Mouse (Mus musculus) cerebral cortex, adult 2 months (tissue): ENCODE results near the gene Cct3.

Experiments
- WGBS: fragments of 180-500 bp; shearing (Covaris S2); methylation state at CpG from one replicate; pipeline ENCODE4 v1.1.7; 2018; 5-methylcytosine and 5-hydroxymethylcytosine counted together

Cct3 gene

GRCm38 (mm10) chr3:88296561-88297318, at the start of gene Cct3, which contains the start of gene Tsacc:
TSS of gene Cct3 (plus strand) at chr3:88297116.
TSS of gene Tsacc (minus strand) at chr3:88296999.
- WGBS, result under 1% methylated on average over 44 of the region's 44 CpGs

GRCm38 (mm10) chr3:88247666-88248065, 49.2 kb upstream of the Cct3 start:
- WGBS, result 85% methylated on average over 9 of the region's 9 CpGs

DNA sequence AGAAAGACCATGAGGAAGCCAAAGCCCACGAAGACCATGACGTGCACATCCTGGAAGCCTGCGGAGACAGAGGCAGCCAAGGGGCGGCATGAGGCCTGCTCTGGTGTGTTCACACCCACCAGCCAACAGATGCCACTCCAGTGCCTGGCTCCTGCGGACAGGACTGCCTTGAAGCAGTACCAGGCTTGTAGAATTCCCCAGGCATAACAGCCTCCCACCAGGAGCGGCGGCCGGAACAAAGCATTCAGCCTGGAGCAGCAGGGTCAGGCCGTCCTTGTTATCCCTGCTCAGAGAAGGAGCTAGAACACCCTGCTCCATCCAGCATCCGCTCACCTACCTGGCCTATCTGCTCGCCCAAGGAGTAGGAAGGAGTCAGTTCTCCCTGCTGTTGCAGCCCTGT, 48.5 kb upstream of the Cct3 start:
- WGBS, result 83% methylated on average over 11 of the region's 11 CpGs

DNA sequence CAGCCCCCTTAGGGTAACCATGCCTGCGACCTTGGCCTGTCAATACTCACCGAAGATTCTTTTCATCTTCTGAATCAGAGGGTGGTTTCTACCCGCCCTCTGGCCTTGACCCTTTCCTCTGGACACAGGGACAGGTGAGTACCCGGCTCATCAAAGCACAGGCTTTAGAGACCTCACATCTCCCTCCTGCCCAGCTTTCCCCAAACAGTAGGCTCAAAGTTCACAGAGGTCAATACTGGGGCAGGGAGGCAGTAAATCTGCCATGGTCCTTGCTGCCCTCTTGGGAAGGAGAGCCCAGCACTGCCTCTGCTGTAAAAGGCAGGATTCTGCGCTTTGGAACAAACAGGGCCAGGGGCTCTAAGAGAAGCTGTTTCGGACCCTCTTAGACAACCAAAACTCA, 44.2 kb upstream of the Cct3 start:
- 90% methylated on average over 6 of the region's 6 CpGs for WGBS

GRCm38 (mm10) chr3:88254268-88254926, 42.5 kb upstream of the Cct3 start, which contains the start of gene Rhbg:
TSS of gene Rhbg (minus strand) at chr3:88254709.
- 7% methylated on average over 32 of the region's 34 CpGs for WGBS

DNA sequence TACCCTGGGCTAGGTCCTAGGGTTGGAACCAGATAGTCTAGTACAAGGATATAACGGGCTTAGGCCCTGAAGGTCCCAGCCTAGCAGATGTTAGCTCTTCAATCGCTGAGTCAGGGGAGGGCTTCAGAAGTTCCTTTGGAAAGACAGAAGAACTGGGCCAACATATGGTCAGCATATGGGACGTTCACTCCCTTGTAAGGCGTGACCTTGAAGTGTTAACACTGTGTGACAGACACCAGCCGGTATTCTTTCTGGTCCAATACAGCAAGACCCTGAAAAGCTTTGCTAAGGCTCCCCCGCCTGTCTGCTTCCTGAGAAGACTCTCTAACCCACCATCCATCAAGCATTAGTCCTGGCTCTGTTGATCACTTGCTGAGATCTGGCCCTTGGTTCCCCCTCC, 41.0 kb upstream of the Cct3 start:
- WGBS, result 83% methylated on average over 6 of the region's 6 CpGs

GRCm38 (mm10) chr3:88256382-88256781, 40.5 kb upstream of the Cct3 start:
- 85% methylated on average over 7 of the region's 7 CpGs for WGBS

- WGBS, result 80% methylated on average over 3 of the region's 3 CpGs
Observed at GRCm38 (mm10) chr3:88262346-88262745, 34.6 kb upstream of the Cct3 start.

DNA sequence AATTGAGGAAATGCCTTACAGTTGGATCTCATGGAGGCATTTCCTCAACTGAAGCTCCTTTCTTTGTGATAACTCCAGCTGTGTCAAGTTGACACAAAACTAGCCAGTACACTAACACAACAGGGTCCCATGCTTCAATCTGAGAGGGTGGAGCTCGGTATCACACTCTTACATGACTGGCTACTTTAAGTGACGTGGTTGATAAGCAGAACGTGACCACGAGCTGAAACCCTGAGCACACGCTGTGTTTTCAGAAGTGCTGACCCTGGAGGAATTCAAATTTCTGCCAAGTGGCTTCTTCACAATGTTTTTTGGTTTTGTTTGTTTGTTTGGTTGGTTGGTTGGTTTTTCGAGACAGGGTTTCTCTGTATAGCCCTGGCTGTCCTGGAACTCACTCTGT, 28.9 kb upstream of the Cct3 start:
- WGBS, result 81% methylated on average over 6 of the region's 6 CpGs

DNA sequence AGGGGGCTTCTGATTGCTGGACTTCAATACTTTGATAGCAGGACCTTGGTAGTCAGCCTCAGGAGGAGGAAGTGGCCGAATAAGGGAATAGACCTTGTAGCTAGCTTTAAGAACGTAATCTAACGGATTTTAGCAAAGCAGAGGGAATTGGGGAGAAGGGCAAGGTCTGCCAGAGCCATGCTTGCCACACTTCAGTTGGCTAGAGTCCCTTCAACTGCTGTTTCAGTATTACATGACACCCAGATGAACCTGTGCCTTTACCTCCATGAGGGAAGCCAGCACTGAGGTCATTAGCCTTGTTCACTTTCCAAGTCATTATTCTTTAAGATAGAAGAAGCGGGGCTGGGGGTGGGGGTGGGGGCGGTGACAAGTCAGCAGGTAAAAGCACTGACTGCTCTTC, 27.9 kb upstream of the Cct3 start:
- 93% methylated on average over 5 of the region's 5 CpGs for WGBS

GRCm38 (mm10) chr3:88271298-88271697, 25.6 kb upstream of the Cct3 start:
- WGBS, result 96% methylated on average over 2 of the region's 2 CpGs

DNA sequence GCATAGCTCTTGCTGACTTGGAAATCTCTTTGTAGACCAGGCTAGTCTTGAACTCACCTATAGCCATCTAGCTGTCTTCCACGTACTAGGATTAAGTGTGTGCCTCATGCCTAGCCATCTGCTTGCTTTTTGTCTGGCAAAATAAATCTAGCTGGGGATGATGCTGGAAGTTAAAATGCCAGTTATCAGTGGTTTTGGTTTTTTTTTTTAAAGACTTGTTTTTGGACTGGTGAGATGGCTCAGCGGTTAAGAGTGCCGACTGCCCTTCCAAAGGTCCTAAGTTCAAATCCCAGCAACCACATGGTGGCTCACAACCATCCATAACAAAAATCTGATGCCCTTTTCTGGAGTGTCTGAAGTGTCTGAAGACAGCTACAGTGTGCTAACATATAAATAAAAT, 25.1 kb upstream of the Cct3 start:
- WGBS, result 89% methylated on average over 3 of the region's 3 CpGs

DNA sequence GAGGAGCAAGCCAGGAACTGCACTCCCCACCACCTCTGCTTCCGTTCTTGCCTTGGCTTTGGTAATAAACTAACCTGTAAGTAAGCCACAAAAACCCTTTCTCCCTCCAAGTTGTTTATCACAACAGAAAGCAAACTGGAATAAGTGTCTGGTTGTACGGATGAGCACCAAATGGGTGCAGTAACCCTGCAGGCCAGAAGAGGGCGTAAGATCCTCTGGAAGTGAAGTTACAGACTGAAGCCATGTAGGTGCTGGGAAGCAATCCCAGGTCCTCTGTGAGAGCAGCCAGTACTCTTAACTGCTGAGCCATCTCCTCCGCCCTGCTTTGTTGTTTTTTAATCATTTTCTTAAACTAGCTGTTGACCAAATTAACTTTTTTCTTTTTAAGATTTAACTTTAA, 22.9 kb upstream of the Cct3 start:
- WGBS, result 95% methylated on average over 4 of the region's 4 CpGs

DNA sequence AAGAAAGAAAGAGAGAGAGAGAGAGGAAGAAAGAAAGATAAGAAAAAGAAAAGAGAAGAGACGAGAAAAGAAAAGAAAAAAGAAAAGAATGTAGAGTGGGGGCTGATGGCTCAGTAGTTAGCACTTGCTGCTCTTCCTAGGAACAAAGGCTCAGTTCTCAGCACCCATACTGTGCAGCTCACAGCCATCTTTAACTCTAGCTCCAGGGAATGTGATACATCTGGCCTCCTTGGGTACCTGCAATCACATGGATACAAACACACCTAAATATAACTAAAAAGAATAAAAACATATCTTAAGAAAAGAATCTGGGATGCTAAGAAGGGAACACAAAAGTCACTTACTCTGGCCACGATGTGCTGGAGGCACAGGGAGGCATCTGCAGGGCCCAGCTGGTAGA, 20.8 kb upstream of the Cct3 start:
- 81% methylated on average over 2 of the region's 2 CpGs for WGBS

DNA sequence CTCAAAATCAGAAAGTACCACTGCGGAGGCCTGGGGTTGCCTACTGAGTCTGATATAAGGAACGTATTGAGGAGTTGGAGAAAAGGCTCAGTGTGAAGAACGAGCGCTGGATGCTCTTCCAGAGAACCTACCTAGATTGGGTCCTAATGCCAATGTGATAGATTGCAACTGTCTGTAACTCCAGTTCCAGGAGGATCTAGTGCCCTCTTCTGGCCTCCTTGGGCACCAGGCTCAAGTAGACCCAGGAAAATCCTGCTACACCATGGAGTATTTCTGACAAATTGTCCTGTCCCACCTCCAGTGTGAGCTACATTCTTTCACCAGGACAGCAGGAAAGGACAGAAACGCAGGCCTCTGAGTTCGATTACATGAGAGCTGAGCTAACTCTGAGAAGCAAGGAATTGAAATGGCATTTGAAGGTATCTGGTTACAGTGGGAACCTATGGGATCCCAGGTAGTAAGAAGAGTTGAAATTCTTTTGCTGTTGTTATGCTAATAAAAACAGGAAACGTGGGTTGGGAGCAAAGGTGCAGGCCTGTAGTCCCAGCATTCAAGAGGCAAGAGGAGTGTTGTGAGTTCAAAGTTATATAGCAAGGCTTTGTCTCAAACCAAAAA, 20.3 kb upstream of the Cct3 start:
- WGBS, result 51% methylated on average over 7 of the region's 7 CpGs

- 94% methylated on average over 2 of the region's 2 CpGs for WGBS
Observed at GRCm38 (mm10) chr3:88280035-88280434, 16.9 kb upstream of the Cct3 start.

- WGBS, result 66% methylated on average over 11 of the region's 11 CpGs
Observed at GRCm38 (mm10) chr3:88281141-88281916, 15.6 kb upstream of the Cct3 start.

DNA sequence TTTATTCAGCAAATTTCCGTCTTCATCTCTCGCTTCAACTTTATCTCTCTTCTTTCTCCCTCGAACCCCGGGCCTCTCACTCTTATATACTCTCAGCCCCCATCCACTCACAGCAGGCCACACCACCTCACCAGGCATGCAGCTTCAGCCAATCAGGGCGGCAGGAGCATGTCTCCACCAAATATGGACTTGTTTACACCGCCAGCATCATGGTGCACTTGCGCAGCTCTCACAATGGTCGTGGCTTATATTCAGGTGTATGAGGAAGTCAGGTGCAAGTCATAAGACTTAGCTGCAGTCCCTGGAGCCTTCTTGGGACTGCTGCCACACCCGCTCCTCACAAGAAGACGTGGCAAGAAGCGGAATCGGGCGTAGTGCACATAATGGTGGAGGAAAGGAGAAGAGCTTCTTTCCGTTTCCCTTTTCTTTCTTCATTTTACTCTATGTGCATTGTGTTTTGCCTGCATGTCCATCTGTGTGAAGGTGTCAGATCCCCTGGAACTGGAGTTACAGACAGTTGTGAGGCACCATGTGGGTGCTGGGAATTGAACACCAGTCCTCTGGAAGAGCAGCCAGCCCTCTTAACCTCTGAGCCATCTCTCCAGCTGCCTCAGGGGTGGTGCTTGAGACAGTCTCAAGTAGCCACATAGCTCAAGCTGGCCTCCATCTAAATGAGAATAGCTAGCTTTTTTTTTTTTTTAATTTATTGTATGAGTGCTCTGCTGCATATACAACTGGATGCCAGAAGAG, 11.9 kb upstream of the Cct3 start:
- 96% methylated on average over 14 of the region's 14 CpGs for WGBS

DNA sequence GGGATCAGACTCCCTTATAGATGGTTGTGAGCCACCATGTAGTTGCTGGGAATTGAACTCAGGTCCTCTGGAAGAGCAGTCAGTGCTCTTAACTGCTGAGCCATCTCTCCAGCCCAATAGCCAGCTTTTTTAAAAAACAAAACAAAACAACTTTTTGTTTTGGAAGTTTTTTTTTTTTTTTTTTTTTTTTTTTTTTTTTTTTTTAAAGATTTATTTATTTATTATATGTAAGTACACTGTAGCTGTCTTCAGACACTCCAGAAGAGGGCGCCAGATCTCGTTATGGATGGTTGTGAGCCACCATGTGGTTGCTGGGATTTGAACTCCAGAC, 11.4 kb upstream of the Cct3 start:
- 85% methylated on average over 2 of the region's 2 CpGs for WGBS

DNA sequence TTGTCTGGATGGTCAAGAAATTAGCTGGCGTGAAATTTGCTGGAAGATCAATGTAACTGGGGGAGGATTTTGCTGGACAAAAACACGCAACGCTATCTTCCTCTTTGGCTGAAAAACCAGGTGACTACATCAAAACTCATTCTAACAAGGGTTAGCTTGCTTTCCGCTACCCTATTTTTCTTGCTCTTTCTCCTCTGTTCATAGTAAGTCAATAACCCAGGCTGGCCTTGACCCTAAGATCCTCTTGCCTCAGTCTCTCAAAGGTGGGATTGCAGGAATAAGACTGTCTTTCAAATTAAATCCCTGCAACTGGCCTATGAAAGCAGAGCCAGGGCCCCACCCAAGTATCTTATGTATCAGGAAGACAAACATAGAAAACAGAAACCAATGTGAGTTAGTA, 9.8 kb upstream of the Cct3 start, which contains the start of gene Gm38392:
Gene Gm38392, minus strand, starts transcription at position 101 of the 400 bp plus-strand sequence.
- WGBS, result 97% methylated on average over 4 of the region's 4 CpGs

- WGBS, result 81% methylated on average over 8 of the region's 10 CpGs
Observed at GRCm38 (mm10) chr3:88288133-88288713, 8.7 kb upstream of the Cct3 start.
